Mouse (Mus musculus): ENCODE data around the gene Stk10. TPM values are rescaled to one million over a fixed set of nuclear protein-coding genes. Genes with fewer than 3 reads are reported as not detected.
A peak's percentile ranks its signal among the peaks of the same experiment; 100 is the strongest.
"Not testable (repeated sequence)": the region's sequence is repeated elsewhere in the genome, so short reads cannot be mapped to it uniquely, and the experiment has no call there.

Gene Stk10
- polyA plus RNA-seq, 1 experiment from 2014 or later, result 2.4 TPM

DNA sequence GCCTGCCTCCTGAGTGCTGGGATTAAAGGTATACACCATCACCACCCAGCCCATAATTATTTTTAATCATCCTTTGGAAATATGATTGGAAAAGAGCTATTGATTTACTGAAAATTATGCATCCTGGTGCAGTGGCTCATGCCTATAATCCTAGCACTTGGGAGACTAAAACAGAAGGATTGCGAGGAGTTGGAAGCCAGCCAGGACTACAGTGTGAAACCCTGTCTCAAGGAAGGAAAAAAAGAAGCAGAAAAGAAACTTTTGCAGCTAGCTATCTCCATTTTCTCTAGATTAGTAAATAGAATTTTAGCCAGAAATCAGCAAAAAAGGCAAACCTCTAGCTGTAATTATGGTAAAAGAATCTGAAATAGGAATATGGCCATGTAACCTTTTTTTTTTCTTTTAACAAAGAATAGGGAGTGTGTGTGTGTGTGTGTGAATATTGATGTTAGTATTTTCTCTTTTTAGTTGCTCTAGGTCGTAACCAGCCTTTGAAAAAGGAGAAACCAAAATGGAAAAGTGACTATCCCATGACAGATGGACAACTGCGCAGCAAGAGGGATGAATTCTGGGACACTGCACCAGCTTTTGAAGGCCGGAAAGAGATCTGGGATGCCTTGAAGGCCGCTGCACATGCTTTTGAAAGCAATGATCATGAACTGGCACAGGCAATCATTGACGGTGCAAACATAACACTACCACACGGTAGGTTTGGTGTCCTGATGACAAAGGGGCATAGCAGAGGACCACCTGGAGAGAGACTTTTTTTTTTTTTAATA, 34.2 kb upstream of the Stk10 start:
- Histone ChIP-seq H3K36me3 (ENCODE audit: control insufficient read depth, insufficient read depth, low read length) (peaks cover 4% of the 10 kb centered on the region; the same call in 1 of the 2 replicates), H3K9me3 (ENCODE audit: control insufficient read depth, low read length) (no peaks in the 10 kb centered on the region), H3K27me3 (replicated peaks; ENCODE audit: control insufficient read depth, insufficient read depth, low read length) (no peaks in the 10 kb centered on the region), H3K27ac (ENCODE audit: low read depth, low read length) (no peak overlapping the region), H3K4me2 (ENCODE audit: low read length) (no peak overlapping the region), H3K4me3 (ENCODE audit: low read length) (no peak overlapping the region), H3K9ac (ENCODE audit: low read depth, low read length) (no peak overlapping the region), H3K4me1 (ENCODE audit: control insufficient read depth, insufficient read depth, low read depth, low read length) (no peaks in the 10 kb centered on the region; the same call in 1 of the 2 replicates)
- ATAC-seq, result no peak
- WGBS, result 73% methylated on average over 7 of the region's 7 CpGs

DNA sequence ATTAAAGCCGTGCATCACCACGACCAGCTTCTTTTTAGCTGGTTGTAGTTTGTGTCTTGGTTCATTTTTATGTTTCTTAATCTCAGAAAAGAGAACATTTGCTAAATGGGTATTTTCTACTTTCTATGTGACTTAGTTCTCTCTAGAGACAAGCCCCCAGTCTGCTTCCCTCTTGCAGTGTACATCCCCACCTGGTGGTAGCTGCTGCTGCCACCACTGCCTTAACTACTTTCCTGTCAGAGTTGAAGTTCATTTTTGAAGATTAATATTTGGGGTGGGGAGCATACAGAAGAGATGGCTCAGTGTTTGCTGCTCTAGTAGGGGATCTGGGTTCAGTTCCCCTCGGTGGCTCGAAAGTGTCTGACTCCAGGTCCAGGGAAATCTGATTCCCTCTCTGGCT, 33.2 kb upstream of the Stk10 start:
- H3K4me3 ChIP-seq (ENCODE audit: low read length), result no peak overlapping the region
- no peaks in the 10 kb centered on the region for H3K27me3 ChIP-seq (replicated peaks; ENCODE audit: control insufficient read depth, insufficient read depth, low read length)
- H3K4me1 ChIP-seq (ENCODE audit: control insufficient read depth, insufficient read depth, low read depth, low read length), result no peaks in the 10 kb centered on the region; the same call in 1 of the 2 replicates
- peaks cover 4% of the 10 kb centered on the region; the same call in 1 of the 2 replicates for H3K36me3 ChIP-seq (ENCODE audit: control insufficient read depth, insufficient read depth, low read length)
- no peak for ATAC-seq
- H3K4me2 ChIP-seq (ENCODE audit: low read length), result no peak overlapping the region
- H3K9me3 ChIP-seq (ENCODE audit: control insufficient read depth, low read length), result no peaks in the 10 kb centered on the region
- no peak overlapping the region for H3K27ac ChIP-seq (ENCODE audit: low read depth, low read length)
- no peak overlapping the region for H3K9ac ChIP-seq (ENCODE audit: low read depth, low read length)
- WGBS, result 91% methylated on average over 4 of the region's 4 CpGs

DNA sequence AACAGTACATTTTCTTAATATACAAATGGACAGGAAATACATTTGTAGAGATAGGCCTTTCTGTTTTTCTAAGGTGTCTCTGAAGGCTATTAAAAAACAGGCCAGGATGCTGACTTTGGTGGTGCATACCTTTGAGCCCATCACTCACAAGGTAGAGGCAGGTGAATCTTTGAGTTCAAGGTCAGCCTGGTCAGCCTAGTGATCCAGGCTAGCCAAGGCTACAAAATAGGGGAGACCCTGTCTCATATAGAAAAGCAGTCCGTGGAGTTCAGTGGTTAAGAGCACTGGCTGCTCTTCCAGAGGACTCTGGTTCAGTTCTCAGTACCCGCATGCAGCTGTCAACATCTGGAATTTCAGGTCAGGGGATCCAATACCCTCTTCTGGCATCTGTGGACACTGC, 29.4 kb upstream of the Stk10 start:
- Histone ChIP-seq H3K4me2 (ENCODE audit: low read length) (no peak overlapping the region), H3K27ac (ENCODE audit: low read depth, low read length) (no peak overlapping the region), H3K27me3 (replicated peaks; ENCODE audit: control insufficient read depth, insufficient read depth, low read length) (no peaks in the 10 kb centered on the region), H3K36me3 (ENCODE audit: control insufficient read depth, insufficient read depth, low read length) (peaks cover 4% of the 10 kb centered on the region; the same call in 1 of the 2 replicates), H3K4me1 (ENCODE audit: control insufficient read depth, insufficient read depth, low read depth, low read length) (no peaks in the 10 kb centered on the region; the same call in 1 of the 2 replicates), H3K9ac (ENCODE audit: low read depth, low read length) (no peak overlapping the region), H3K4me3 (ENCODE audit: low read length) (no peak overlapping the region), H3K9me3 (ENCODE audit: control insufficient read depth, low read length) (no peaks in the 10 kb centered on the region)
- ATAC-seq, result no peak
- WGBS, result 97% methylated on average over 2 of the region's 2 CpGs

DNA sequence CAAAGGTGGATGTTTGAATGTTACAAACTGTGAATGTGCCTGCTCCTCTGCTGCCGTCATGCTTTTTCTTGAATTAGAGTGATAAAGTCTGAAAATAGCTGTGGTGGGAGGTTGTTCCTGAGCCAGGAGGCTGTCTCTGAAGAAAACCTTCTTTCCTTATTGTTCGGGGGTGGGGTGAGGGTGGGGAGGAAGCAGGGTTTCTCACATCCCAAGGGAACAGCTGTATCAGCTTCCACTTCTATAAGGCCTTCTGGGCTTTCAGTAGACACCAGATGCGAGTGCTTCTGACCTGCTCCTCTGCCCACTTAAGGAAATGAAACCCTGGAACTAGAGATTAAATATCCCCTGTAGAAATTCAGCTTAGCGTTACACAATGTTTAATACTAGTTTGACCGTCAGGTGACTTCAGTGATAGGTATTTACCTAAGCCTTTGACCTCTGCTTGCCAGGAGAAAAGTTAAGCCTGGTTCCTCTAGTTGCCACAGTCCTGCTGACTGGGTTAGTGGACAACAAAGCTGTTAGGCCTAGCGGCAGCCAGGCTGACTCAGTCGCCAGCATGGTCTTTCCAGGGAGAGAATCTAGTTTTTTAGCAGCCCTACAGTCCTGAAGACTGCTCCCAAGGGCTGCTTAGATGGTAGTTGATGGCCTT, 27.9 kb upstream of the Stk10 start:
- no peak for ATAC-seq
- no peaks in the 10 kb centered on the region for H3K9me3 ChIP-seq (ENCODE audit: control insufficient read depth, low read length)
- no peaks in the 10 kb centered on the region for H3K27me3 ChIP-seq (replicated peaks; ENCODE audit: control insufficient read depth, insufficient read depth, low read length)
- H3K9ac ChIP-seq (ENCODE audit: low read depth, low read length), result no peak overlapping the region
- H3K4me1 ChIP-seq (ENCODE audit: control insufficient read depth, insufficient read depth, low read depth, low read length), result no peaks in the 10 kb centered on the region
- no peak overlapping the region for H3K27ac ChIP-seq (ENCODE audit: low read depth, low read length)
- 80% methylated on average over 7 of the region's 7 CpGs for WGBS
- H3K4me2 ChIP-seq (ENCODE audit: low read length), result no peak overlapping the region
- no peak overlapping the region for H3K4me3 ChIP-seq (ENCODE audit: low read length)
- 0 out of 2 replicates have a peak, but pooled peaks cover 4% of the 10 kb centered on the region for H3K36me3 ChIP-seq (ENCODE audit: control insufficient read depth, insufficient read depth, low read length)

DNA sequence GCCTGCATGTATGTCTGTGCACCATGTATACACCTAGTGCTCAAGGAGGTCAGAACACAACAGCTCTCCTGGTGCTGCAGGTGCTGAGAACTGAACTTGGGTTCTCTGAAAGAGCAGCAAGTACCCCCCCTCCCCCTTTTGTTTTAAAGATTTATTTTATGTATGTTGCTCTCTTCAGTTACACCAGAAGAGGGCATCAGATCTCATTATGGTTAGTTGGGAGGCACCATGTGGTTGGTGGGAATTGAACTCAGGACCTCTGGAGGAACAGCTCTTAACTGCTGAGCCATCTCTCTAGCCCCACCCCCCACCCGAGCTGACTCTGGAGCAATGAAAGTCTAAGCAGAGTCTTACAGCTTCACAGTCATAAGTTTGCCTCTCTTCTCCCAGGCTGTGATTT, 22.2 kb upstream of the Stk10 start:
- H3K9ac ChIP-seq (ENCODE audit: low read depth, low read length), result no peak overlapping the region
- ATAC-seq, result no peak

DNA sequence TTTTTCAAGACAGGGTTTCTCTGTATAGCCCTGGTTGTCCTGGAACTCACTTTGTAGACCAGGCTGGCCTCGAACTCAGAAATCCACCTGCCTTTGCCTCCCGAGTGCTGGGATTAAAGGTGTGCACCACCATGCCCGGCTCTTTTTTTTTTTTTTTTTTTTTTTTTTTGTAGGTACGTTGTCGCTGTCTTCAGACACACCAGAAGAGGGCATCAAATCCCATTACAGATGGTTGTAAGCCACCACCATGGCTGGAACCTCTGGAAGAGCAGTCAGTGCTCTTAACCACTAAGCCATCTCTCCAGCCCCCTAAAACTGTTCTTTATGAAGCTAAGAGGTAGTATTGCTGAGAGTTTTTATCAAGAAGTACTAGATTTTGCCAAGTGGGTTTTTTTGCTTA, 18.3 kb upstream of the Stk10 start:
- not testable (repeated sequence) for H3K9ac ChIP-seq (ENCODE audit: low read depth, low read length); H3K4me3 ChIP-seq (ENCODE audit: low read length); H3K9me3 ChIP-seq (ENCODE audit: control insufficient read depth, low read length); H3K36me3 ChIP-seq (ENCODE audit: control insufficient read depth, insufficient read depth, low read length); ATAC-seq; H3K4me1 ChIP-seq (ENCODE audit: control insufficient read depth, insufficient read depth, low read depth, low read length); H3K27ac ChIP-seq (ENCODE audit: low read depth, low read length); H3K27me3 ChIP-seq (replicated peaks; ENCODE audit: control insufficient read depth, insufficient read depth, low read length); H3K4me2 ChIP-seq (ENCODE audit: low read length)
- WGBS, result 95% methylated on average over 5 of the region's 5 CpGs

More for the DNA sequence above, 22.2 kb upstream of the Stk10 start:
- Histone ChIP-seq H3K36me3 (ENCODE audit: control insufficient read depth, insufficient read depth, low read length) (no peaks in the 10 kb centered on the region), H3K9me3 (ENCODE audit: control insufficient read depth, low read length) (no peaks in the 10 kb centered on the region), H3K4me1 (ENCODE audit: control insufficient read depth, insufficient read depth, low read depth, low read length) (no peaks in the 10 kb centered on the region), H3K27ac (ENCODE audit: low read depth, low read length) (no peak overlapping the region), H3K27me3 (replicated peaks; ENCODE audit: control insufficient read depth, insufficient read depth, low read length) (no peaks in the 10 kb centered on the region), H3K4me3 (ENCODE audit: low read length) (no peak overlapping the region), H3K4me2 (ENCODE audit: low read length) (no peak overlapping the region)
- WGBS, result 88% methylated on average over 1 of the region's 1 CpGs

DNA sequence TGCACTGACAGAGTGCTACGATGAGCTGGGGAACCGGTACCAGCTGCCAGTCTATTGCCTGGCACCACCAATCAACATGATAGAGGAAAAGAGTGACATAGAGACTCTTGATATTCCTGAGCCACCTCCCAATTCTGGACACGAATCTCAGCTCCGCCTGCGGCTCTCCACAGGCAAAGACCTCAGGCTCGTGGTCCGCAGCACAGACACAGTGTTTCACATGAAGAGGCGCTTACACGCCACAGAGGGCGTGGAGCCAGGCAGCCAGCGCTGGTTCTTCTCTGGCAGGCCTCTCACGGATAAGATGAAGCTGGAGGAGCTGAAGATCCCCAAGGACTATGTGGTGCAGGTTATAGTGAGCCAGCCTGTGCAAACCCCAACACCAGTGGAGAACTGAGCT, 17.0 kb upstream of the Stk10 start:
- H3K9ac ChIP-seq (ENCODE audit: low read depth, low read length), result no peak overlapping the region
- H3K27me3 ChIP-seq (replicated peaks; ENCODE audit: control insufficient read depth, insufficient read depth, low read length), result no peaks in the 10 kb centered on the region
- H3K4me1 ChIP-seq (ENCODE audit: control insufficient read depth, insufficient read depth, low read depth, low read length), result no peaks in the 10 kb centered on the region
- no peak overlapping the region for H3K4me3 ChIP-seq (ENCODE audit: low read length)
- H3K9me3 ChIP-seq (ENCODE audit: control insufficient read depth, low read length), result no peaks in the 10 kb centered on the region
- H3K4me2 ChIP-seq (ENCODE audit: low read length), result no peak overlapping the region
- no peak for ATAC-seq
- WGBS, result 83% methylated on average over 12 of the region's 12 CpGs
- H3K36me3 ChIP-seq (ENCODE audit: control insufficient read depth, insufficient read depth, low read length), result peaks cover 5% of the 10 kb centered on the region; the same call in 1 of the 2 replicates
- H3K27ac ChIP-seq (ENCODE audit: low read depth, low read length), result no peak overlapping the region

DNA sequence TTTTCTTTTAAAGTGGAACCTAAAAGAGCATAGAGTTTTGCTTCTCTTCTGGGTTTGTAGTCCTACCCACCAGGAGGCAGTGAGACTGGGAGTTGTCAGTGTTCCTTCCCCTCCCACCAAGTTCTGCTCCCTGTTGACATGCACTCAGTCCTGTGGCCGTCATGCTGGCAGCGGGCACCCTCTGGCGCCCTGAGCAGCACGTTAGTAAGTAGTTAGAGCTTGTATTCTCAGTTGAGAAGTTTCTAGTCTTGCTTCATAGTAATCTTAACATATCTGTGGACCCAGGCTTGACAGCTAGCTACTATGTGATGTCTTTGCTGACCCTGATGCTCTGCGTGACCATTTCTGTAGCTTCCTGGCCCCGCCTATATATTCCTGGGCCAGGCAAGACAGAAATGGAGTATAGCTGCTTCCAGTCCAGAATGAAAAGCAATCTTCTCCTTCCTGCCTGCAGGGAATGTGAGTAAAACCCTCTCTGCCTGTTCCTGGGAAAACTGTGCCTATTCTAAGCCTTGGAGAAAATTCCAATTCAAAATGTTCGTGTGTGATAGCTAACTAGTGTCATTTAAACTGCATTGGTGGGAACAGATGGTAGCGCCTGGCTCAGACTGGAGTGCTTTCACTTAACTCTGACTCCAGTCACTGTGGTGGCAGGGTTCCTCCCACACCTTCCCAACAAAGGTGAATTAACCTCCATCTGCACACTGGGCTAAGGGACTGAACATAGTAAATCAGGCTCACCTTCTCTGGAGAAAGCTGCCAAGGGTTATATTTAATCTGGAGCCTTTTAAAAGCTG, 16.0 kb upstream of the Stk10 start:
- ATAC-seq, result no peak
- peaks cover 5% of the 10 kb centered on the region; the same call in 1 of the 2 replicates for H3K36me3 ChIP-seq (ENCODE audit: control insufficient read depth, insufficient read depth, low read length)
- WGBS, result 83% methylated on average over 8 of the region's 8 CpGs
- 0 out of 2 replicates have a peak overlapping the region, but pooled peaks have one; percentile 7 for H3K27ac ChIP-seq (ENCODE audit: low read depth, low read length)
- H3K27me3 ChIP-seq (replicated peaks; ENCODE audit: control insufficient read depth, insufficient read depth, low read length), result no peaks in the 10 kb centered on the region
- no peak overlapping the region for H3K4me3 ChIP-seq (ENCODE audit: low read length)
- no peak overlapping the region for H3K4me2 ChIP-seq (ENCODE audit: low read length)
- no peaks in the 10 kb centered on the region for H3K9me3 ChIP-seq (ENCODE audit: control insufficient read depth, low read length)
- no peak overlapping the region for H3K9ac ChIP-seq (ENCODE audit: low read depth, low read length)
- no peaks in the 10 kb centered on the region for H3K4me1 ChIP-seq (ENCODE audit: control insufficient read depth, insufficient read depth, low read depth, low read length)

DNA sequence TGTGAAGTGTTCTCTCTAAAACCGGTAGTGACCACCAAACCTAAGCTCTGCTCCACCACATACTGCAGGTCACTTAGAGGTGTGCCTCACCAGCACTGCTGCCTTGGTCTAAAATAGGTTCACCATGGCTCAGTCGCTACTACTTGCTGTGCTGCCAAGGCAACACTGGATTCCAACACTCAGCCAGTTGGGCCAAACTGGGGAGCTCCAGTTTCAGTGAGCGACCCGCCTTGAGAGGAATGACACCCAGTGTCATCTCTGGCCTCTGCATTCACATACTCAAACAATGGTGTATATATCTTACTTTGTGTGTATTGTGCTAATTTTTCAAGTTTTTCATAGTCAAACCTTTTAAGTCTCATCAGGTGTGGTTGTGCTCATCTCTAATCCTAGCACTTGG, 14.3 kb upstream of the Stk10 start:
- Histone ChIP-seq H3K4me1 (ENCODE audit: control insufficient read depth, insufficient read depth, low read depth, low read length) (no peaks in the 10 kb centered on the region), H3K9me3 (ENCODE audit: control insufficient read depth, low read length) (no peaks in the 10 kb centered on the region), H3K4me2 (ENCODE audit: low read length) (no peak overlapping the region), H3K9ac (ENCODE audit: low read depth, low read length) (no peak overlapping the region), H3K4me3 (ENCODE audit: low read length) (no peak overlapping the region), H3K36me3 (ENCODE audit: control insufficient read depth, insufficient read depth, low read length) (peaks cover 5% of the 10 kb centered on the region; the same call in 1 of the 2 replicates), H3K27me3 (replicated peaks; ENCODE audit: control insufficient read depth, insufficient read depth, low read length) (no peaks in the 10 kb centered on the region), H3K27ac (ENCODE audit: low read depth, low read length) (no peak overlapping the region)
- ATAC-seq, result no peak
- 88% methylated on average over 4 of the region's 4 CpGs for WGBS
